Mouse (Mus musculus) midbrain, embryonic 13.5 days (tissue): ENCODE data around the gene Lrrc56. TPM values are rescaled to one million over a fixed set of nuclear protein-coding genes. Genes with fewer than 3 reads are reported as not detected.

Experiments
- ATAC-seq: fragments of 200-750 bp; cut with Nextera tagmentation; 2 replicates; pipeline ENCODE4 v1.8.0; 2017; ENCODE audit warnings: mild to moderate bottlenecking, moderate TSS enrichment, moderate library complexity
- H3K27ac ChIP-seq: fragments of 300-500 bp; sonication (generic); 2 replicates; pipeline ENCODE4 v1.5.1; 2015; ENCODE audit warnings: inconsistent platforms, mild to moderate bottlenecking, moderate library complexity
- H3K27me3 ChIP-seq: fragments of 300-500 bp; sonication (generic); 2 replicates; pipeline ENCODE4 v1.6.1; 2015; ENCODE audit warnings: mild to moderate bottlenecking, inconsistent platforms
- H3K36me3 ChIP-seq: fragments of 300-500 bp; sonication (generic); 2 replicates; pipeline ENCODE4 v1.6.1; 2015; ENCODE audit warnings: mild to moderate bottlenecking, inconsistent platforms
- H3K4me1 ChIP-seq: fragments of 300-500 bp; sonication (generic); replicated peaks from 2 replicates; pipeline ENCODE4 v1.6.1; 2015; ENCODE audit warnings: inconsistent platforms
- H3K4me2 ChIP-seq: fragments of 300-500 bp; sonication (generic); replicated peaks from 2 replicates; pipeline ENCODE4 v1.6.1; 2015; ENCODE audit warnings: moderate library complexity, mild to moderate bottlenecking, inconsistent platforms
- H3K4me3 ChIP-seq: fragments of 300-500 bp; sonication (generic); replicated peaks from 2 replicates; pipeline ENCODE4 v1.5.1; 2015; ENCODE audit warnings: mild to moderate bottlenecking, inconsistent platforms
- H3K9ac ChIP-seq: fragments of 300-500 bp; sonication (generic); replicated peaks from 2 replicates; pipeline ENCODE4 v1.6.1; 2015; ENCODE audit warnings: mild to moderate bottlenecking, inconsistent platforms
- H3K9me3 ChIP-seq: fragments of 300-500 bp; sonication (generic); 2 replicates; pipeline ENCODE4 v1.6.1; 2016; ENCODE audit warnings: mild to moderate bottlenecking, inconsistent platforms
- WGBS: fragments of 180-500 bp; shearing (Covaris S2); methylation state at CpG from one replicate; pipeline ENCODE4 v1.1.7; 2015; 5-methylcytosine and 5-hydroxymethylcytosine counted together
- polyA plus RNA-seq: library from polyadenylated mRNA; unstranded; fragments of >200 nt; fragmentation: Nextera tagmentation; extraction: Ambion mirVana; gene quantifications from 2 replicates; pipeline ENCODE4 v1.2.1, GENCODE M21; 2015

Lrrc56 gene
- polyA plus RNA-seq, 1 experiment from 2014 or later, result 13.9 TPM

GRCm38 (mm10) chr7:141213133-141213532 lies 19.2 kb downstream of the Lrrc56 start:
- H3K36me3 ChIP-seq, result peaks cover 8% of the 10 kb centered on the region
- ATAC-seq, result no peak
- H3K4me2 ChIP-seq, result no peak overlapping the region
- H3K27ac ChIP-seq, result no peak overlapping the region
- H3K9ac ChIP-seq, result no peak overlapping the region
- peaks cover 28% of the 10 kb centered on the region for H3K4me1 ChIP-seq
- H3K9me3 ChIP-seq, result no peaks in the 10 kb centered on the region
- no peak overlapping the region for H3K4me3 ChIP-seq
- WGBS, result 88% methylated on average over 3 of the region's 3 CpGs
- no peaks in the 10 kb centered on the region for H3K27me3 ChIP-seq

GRCm38 (mm10) chr7:141213605-141214235 lies 19.8 kb downstream of the Lrrc56 start, which contains the start of gene Lmntd2:
Gene Lmntd2 (minus strand): TSS chr7:141214080.
- ATAC-seq, result no peak
- Histone ChIP-seq H3K4me3 (peak within 1 kb of the TSS; percentile 70), H3K27ac (peak within 1 kb of the TSS; percentile 88), H3K9ac (peak within 1 kb of the TSS; percentile 69), H3K36me3 (peaks cover 8% of the 10 kb centered on the region), H3K4me2 (peak within 1 kb of the TSS; percentile 91), H3K4me1 (peaks cover 29% of the 10 kb centered on the region), H3K9me3 (no peaks in the 10 kb centered on the region), H3K27me3 (no peaks in the 10 kb centered on the region)
- WGBS, result 93% methylated on average over 11 of the region's 11 CpGs

GRCm38 (mm10) chr7:141214310-141214709 lies 20.4 kb downstream of the Lrrc56 start:
- Histone ChIP-seq H3K27me3 (no peaks in the 10 kb centered on the region), H3K4me2 (no peak overlapping the region), H3K27ac (peak overlapping the region; percentile 88; the same call in 1 of the 2 replicates), H3K4me3 (no peak overlapping the region), H3K9me3 (no peaks in the 10 kb centered on the region), H3K9ac (no peak overlapping the region), H3K4me1 (peaks cover 29% of the 10 kb centered on the region), H3K36me3 (peaks cover 13% of the 10 kb centered on the region)
- WGBS, result 74% methylated on average over 3 of the region's 3 CpGs
- no peak for ATAC-seq

GRCm38 (mm10) chr7:141215101-141215879 lies 21.3 kb downstream of the Lrrc56 start, which contains the start of gene Rassf7:
Gene Rassf7 (plus strand): TSS chr7:141215860.
- H3K4me3 ChIP-seq, result peak within 1 kb of the TSS; percentile 70
- H3K4me2 ChIP-seq, result peak within 1 kb of the TSS; percentile 91
- no peaks in the 10 kb centered on the region for H3K9me3 ChIP-seq
- H3K36me3 ChIP-seq, result peaks cover 19% of the 10 kb centered on the region
- H3K9ac ChIP-seq, result peak within 1 kb of the TSS; percentile 73
- under 1% methylated on average over 41 of the region's 41 CpGs for WGBS
- H3K4me1 ChIP-seq, result peaks cover 29% of the 10 kb centered on the region
- H3K27ac ChIP-seq, result peak within 1 kb of the TSS; percentile 88
- H3K27me3 ChIP-seq, result no peaks in the 10 kb centered on the region
- ATAC-seq, result peak; percentile 96

GRCm38 (mm10) chr7:141215880-141216733 lies 22.1 kb downstream of the Lrrc56 start:
- H3K36me3 ChIP-seq, result peaks cover 19% of the 10 kb centered on the region
- under 1% methylated on average over 42 of the region's 42 CpGs for WGBS
- H3K4me2 ChIP-seq, result peak overlapping the region; percentile 91
- no peaks in the 10 kb centered on the region for H3K9me3 ChIP-seq
- peak overlapping the region; percentile 73 for H3K9ac ChIP-seq
- H3K27ac ChIP-seq, result peak overlapping the region; percentile 66
- H3K27me3 ChIP-seq, result no peaks in the 10 kb centered on the region
- peak overlapping the region; percentile 70 for H3K4me3 ChIP-seq
- ATAC-seq, result peak; percentile 69; the same call in 1 of the 2 replicates
- peaks cover 36% of the 10 kb centered on the region for H3K4me1 ChIP-seq

- WGBS, result 91% methylated on average over 11 of the region's 11 CpGs
- Histone ChIP-seq H3K9ac (peak overlapping the region; percentile 73; the same call in 1 of the 2 replicates), H3K27me3 (no peaks in the 10 kb centered on the region), H3K4me2 (peak overlapping the region; percentile 91), H3K27ac (no peak overlapping the region), H3K4me1 (peaks cover 41% of the 10 kb centered on the region), H3K4me3 (peak overlapping the region; percentile 70; the same call in 1 of the 2 replicates), H3K36me3 (peaks cover 19% of the 10 kb centered on the region), H3K9me3 (no peaks in the 10 kb centered on the region)
- no peak for ATAC-seq
Measured at GRCm38 (mm10) chr7:141216894-141217293, 22.9 kb downstream of the Lrrc56 start.

- Histone ChIP-seq H3K27ac (no peak overlapping the region), H3K4me3 (no peak overlapping the region), H3K9ac (no peak overlapping the region), H3K36me3 (peaks cover 19% of the 10 kb centered on the region), H3K4me1 (peaks cover 47% of the 10 kb centered on the region), H3K4me2 (no peak overlapping the region), H3K27me3 (no peaks in the 10 kb centered on the region), H3K9me3 (no peaks in the 10 kb centered on the region)
- ATAC-seq, result no peak
- 90% methylated on average over 17 of the region's 17 CpGs for WGBS
Measured at GRCm38 (mm10) chr7:141217343-141218013, 23.5 kb downstream of the Lrrc56 start.

GRCm38 (mm10) chr7:141218141-141218540 lies 24.2 kb downstream of the Lrrc56 start:
- Histone ChIP-seq H3K27me3 (no peaks in the 10 kb centered on the region), H3K9me3 (no peaks in the 10 kb centered on the region), H3K4me1 (peaks cover 50% of the 10 kb centered on the region), H3K9ac (no peak overlapping the region), H3K4me3 (no peak overlapping the region), H3K36me3 (peaks cover 19% of the 10 kb centered on the region), H3K4me2 (no peak overlapping the region), H3K27ac (no peak overlapping the region)
- 83% methylated on average over 3 of the region's 3 CpGs for WGBS
- no peak for ATAC-seq

GRCm38 (mm10) chr7:141218557-141219133 lies 24.7 kb downstream of the Lrrc56 start:
- Histone ChIP-seq H3K4me1 (peaks cover 50% of the 10 kb centered on the region), H3K9me3 (no peaks in the 10 kb centered on the region), H3K9ac (no peak overlapping the region), H3K27me3 (no peaks in the 10 kb centered on the region), H3K4me2 (no peak overlapping the region), H3K27ac (no peak overlapping the region), H3K4me3 (no peak overlapping the region), H3K36me3 (peaks cover 19% of the 10 kb centered on the region)
- ATAC-seq, result no peak
- WGBS, result 96% methylated on average over 5 of the region's 5 CpGs

GRCm38 (mm10) chr7:141219558-141220099 lies 25.7 kb downstream of the Lrrc56 start:
- Histone ChIP-seq H3K27ac (no peak overlapping the region), H3K4me3 (no peak overlapping the region), H3K4me2 (no peak overlapping the region), H3K27me3 (no peaks in the 10 kb centered on the region), H3K4me1 (peaks cover 46% of the 10 kb centered on the region), H3K36me3 (peaks cover 19% of the 10 kb centered on the region), H3K9me3 (no peaks in the 10 kb centered on the region), H3K9ac (no peak overlapping the region)
- no peak for ATAC-seq
- WGBS, result 100% methylated on average over 1 of the region's 1 CpGs

- 0 out of 2 replicates have a peak overlapping the region, but pooled peaks have one; percentile 15 for H3K9ac ChIP-seq
Measured at GRCm38 (mm10) chr7:141220377-141220776, 26.4 kb downstream of the Lrrc56 start.

More at GRCm38 (mm10) chr7:141220377-141220776, 26.4 kb downstream of the Lrrc56 start:
- Histone ChIP-seq H3K27me3 (no peaks in the 10 kb centered on the region), H3K36me3 (peaks cover 19% of the 10 kb centered on the region), H3K4me2 (no peak overlapping the region), H3K9me3 (no peaks in the 10 kb centered on the region), H3K4me3 (no peak overlapping the region), H3K4me1 (peaks cover 40% of the 10 kb centered on the region), H3K27ac (no peak overlapping the region)
- no peak for ATAC-seq
- WGBS, result 81% methylated on average over 1 of the region's 1 CpGs
